Mouse (Mus musculus): ENCODE results near the gene Armh3. TPM values are rescaled to one million over a fixed set of nuclear protein-coding genes. Genes with fewer than 3 reads are reported as not detected.

Armh3 gene
- polyA plus RNA-seq, 2 experiments, result 13.6 to 13.7 TPM

- no peak for TF ChIP-seq POLR2A (IDR thresholded peaks at IDR 0.05; ENCODE audit: borderline replicate concordance, extremely low read depth, insufficient read depth, insufficient read length)
- H3K4me1 ChIP-seq (ENCODE audit: control insufficient read depth, insufficient read depth, low read length), result peaks cover 3% of the 10 kb centered on the region; the same call in 1 of the 2 replicates
- 0 out of 2 replicates have a peak overlapping the region, but pooled peaks have one; percentile 26 for H3K4me3 ChIP-seq (replicated peaks; ENCODE audit: low read length)
- ATAC-seq (ENCODE audit: low FRiP score, low read depth) (no peak), DNase-seq (ENCODE audit: low spot score) (no peak)
- H3K9ac ChIP-seq (ENCODE audit: low read depth, low read length, severe bottlenecking), result no peak overlapping the region
- H3K27ac ChIP-seq (replicated peaks; ENCODE audit: low read depth, low read length), result no peak overlapping the region
- WGBS, result 27% methylated on average over 15 of the region's 15 CpGs
- no peaks in the 10 kb centered on the region for H3K9me3 ChIP-seq (ENCODE audit: control insufficient read depth, low read length)
- peak overlapping the region; percentile 29 for H3K4me2 ChIP-seq (replicated peaks; ENCODE audit: low read depth, low read length, severe bottlenecking)
- no peaks in the 10 kb centered on the region for H3K36me3 ChIP-seq (ENCODE audit: control insufficient read depth, insufficient read depth, low read length)
- H3K27me3 ChIP-seq (ENCODE audit: control insufficient read depth, insufficient read depth, low read length), result no peaks in the 10 kb centered on the region
These were observed 202.8 kb downstream of the Armh3 start for GRCm38 (mm10) chr19:45795406-45795944.

GRCm38 (mm10) chr19:45794718-45795117, 203.6 kb downstream of the Armh3 start:
- ATAC-seq (ENCODE audit: low FRiP score, low read depth), result no peak
- Histone ChIP-seq H3K4me2 (replicated peaks; ENCODE audit: low read depth, low read length, severe bottlenecking) (no peak overlapping the region), H3K4me3 (replicated peaks; ENCODE audit: low read length) (no peak overlapping the region), H3K27me3 (ENCODE audit: control insufficient read depth, insufficient read depth, low read length) (no peaks in the 10 kb centered on the region), H3K9ac (ENCODE audit: low read depth, low read length, severe bottlenecking) (no peak overlapping the region), H3K27ac (replicated peaks; ENCODE audit: low read depth, low read length) (no peak overlapping the region), H3K9me3 (ENCODE audit: control insufficient read depth, low read length) (no peaks in the 10 kb centered on the region), H3K4me1 (ENCODE audit: control insufficient read depth, insufficient read depth, low read length) (peaks cover 3% of the 10 kb centered on the region; the same call in 1 of the 2 replicates), H3K36me3 (ENCODE audit: control insufficient read depth, insufficient read depth, low read length) (no peaks in the 10 kb centered on the region)
- WGBS, result 59% methylated on average over 6 of the region's 6 CpGs
- no peak for TF ChIP-seq POLR2A (IDR thresholded peaks at IDR 0.05; ENCODE audit: borderline replicate concordance, extremely low read depth, insufficient read depth, insufficient read length)
- no peak for DNase-seq (ENCODE audit: low spot score)

- no peak overlapping the region for H3K4me3 ChIP-seq (replicated peaks; ENCODE audit: low read length)
These were observed 205.9 kb downstream of the Armh3 start for GRCm38 (mm10) chr19:45792404-45792803.

GRCm38 (mm10) chr19:45789888-45790874, 208.1 kb downstream of the Armh3 start:
- 78% methylated on average over 13 of the region's 13 CpGs for WGBS
- ATAC-seq (ENCODE audit: low FRiP score, low read depth), result no peak

More at GRCm38 (mm10) chr19:45792404-45792803, 205.9 kb downstream of the Armh3 start:
- no peaks in the 10 kb centered on the region for H3K36me3 ChIP-seq (ENCODE audit: control insufficient read depth, insufficient read depth, low read length)
- H3K4me2 ChIP-seq (replicated peaks; ENCODE audit: low read depth, low read length, severe bottlenecking), result no peak overlapping the region
- H3K4me1 ChIP-seq (ENCODE audit: control insufficient read depth, insufficient read depth, low read length), result peaks cover 3% of the 10 kb centered on the region; the same call in 1 of the 2 replicates
- no peak for TF ChIP-seq POLR2A (IDR thresholded peaks at IDR 0.05; ENCODE audit: borderline replicate concordance, extremely low read depth, insufficient read depth, insufficient read length)
- ATAC-seq (ENCODE audit: low FRiP score, low read depth), result no peak
- no peak for DNase-seq (ENCODE audit: low spot score)
- H3K27me3 ChIP-seq (ENCODE audit: control insufficient read depth, insufficient read depth, low read length), result no peaks in the 10 kb centered on the region
- H3K9me3 ChIP-seq (ENCODE audit: control insufficient read depth, low read length), result no peaks in the 10 kb centered on the region
- H3K27ac ChIP-seq (replicated peaks; ENCODE audit: low read depth, low read length), result no peak overlapping the region
- no peak overlapping the region for H3K9ac ChIP-seq (ENCODE audit: low read depth, low read length, severe bottlenecking)
- WGBS, result 80% methylated on average over 6 of the region's 6 CpGs

GRCm38 (mm10) chr19:45789365-45789764, 208.9 kb downstream of the Armh3 start:
- Histone ChIP-seq H3K4me3 (replicated peaks; ENCODE audit: low read length) (no peak overlapping the region), H3K27ac (replicated peaks; ENCODE audit: low read depth, low read length) (no peak overlapping the region), H3K4me1 (ENCODE audit: control insufficient read depth, insufficient read depth, low read length) (no peaks in the 10 kb centered on the region), H3K27me3 (ENCODE audit: control insufficient read depth, insufficient read depth, low read length) (no peaks in the 10 kb centered on the region), H3K9ac (ENCODE audit: low read depth, low read length, severe bottlenecking) (no peak overlapping the region), H3K4me2 (replicated peaks; ENCODE audit: low read depth, low read length, severe bottlenecking) (no peak overlapping the region), H3K36me3 (ENCODE audit: control insufficient read depth, insufficient read depth, low read length) (no peaks in the 10 kb centered on the region), H3K9me3 (ENCODE audit: control insufficient read depth, low read length) (no peaks in the 10 kb centered on the region)
- ATAC-seq (ENCODE audit: low FRiP score, low read depth) (no peak), DNase-seq (ENCODE audit: low spot score) (no peak)
- 54% methylated on average over 7 of the region's 7 CpGs for WGBS
- no peak for TF ChIP-seq POLR2A (IDR thresholded peaks at IDR 0.05; ENCODE audit: borderline replicate concordance, extremely low read depth, insufficient read depth, insufficient read length)

More at GRCm38 (mm10) chr19:45789888-45790874, 208.1 kb downstream of the Armh3 start:
- no peak for TF ChIP-seq POLR2A (IDR thresholded peaks at IDR 0.05; ENCODE audit: borderline replicate concordance, extremely low read depth, insufficient read depth, insufficient read length)
- no peak overlapping the region for H3K4me2 ChIP-seq (replicated peaks; ENCODE audit: low read depth, low read length, severe bottlenecking)
- H3K27ac ChIP-seq (replicated peaks; ENCODE audit: low read depth, low read length), result no peak overlapping the region
- no peak overlapping the region for H3K4me3 ChIP-seq (replicated peaks; ENCODE audit: low read length)
- no peak for DNase-seq (ENCODE audit: low spot score)
- no peaks in the 10 kb centered on the region for H3K9me3 ChIP-seq (ENCODE audit: control insufficient read depth, low read length)
- no peaks in the 10 kb centered on the region for H3K4me1 ChIP-seq (ENCODE audit: control insufficient read depth, insufficient read depth, low read length)
- H3K36me3 ChIP-seq (ENCODE audit: control insufficient read depth, insufficient read depth, low read length), result no peaks in the 10 kb centered on the region
- H3K27me3 ChIP-seq (ENCODE audit: control insufficient read depth, insufficient read depth, low read length), result no peaks in the 10 kb centered on the region
- no peak overlapping the region for H3K9ac ChIP-seq (ENCODE audit: low read depth, low read length, severe bottlenecking)
